Mouse (Mus musculus): ENCODE results near the gene Plekhg1.

DNA sequence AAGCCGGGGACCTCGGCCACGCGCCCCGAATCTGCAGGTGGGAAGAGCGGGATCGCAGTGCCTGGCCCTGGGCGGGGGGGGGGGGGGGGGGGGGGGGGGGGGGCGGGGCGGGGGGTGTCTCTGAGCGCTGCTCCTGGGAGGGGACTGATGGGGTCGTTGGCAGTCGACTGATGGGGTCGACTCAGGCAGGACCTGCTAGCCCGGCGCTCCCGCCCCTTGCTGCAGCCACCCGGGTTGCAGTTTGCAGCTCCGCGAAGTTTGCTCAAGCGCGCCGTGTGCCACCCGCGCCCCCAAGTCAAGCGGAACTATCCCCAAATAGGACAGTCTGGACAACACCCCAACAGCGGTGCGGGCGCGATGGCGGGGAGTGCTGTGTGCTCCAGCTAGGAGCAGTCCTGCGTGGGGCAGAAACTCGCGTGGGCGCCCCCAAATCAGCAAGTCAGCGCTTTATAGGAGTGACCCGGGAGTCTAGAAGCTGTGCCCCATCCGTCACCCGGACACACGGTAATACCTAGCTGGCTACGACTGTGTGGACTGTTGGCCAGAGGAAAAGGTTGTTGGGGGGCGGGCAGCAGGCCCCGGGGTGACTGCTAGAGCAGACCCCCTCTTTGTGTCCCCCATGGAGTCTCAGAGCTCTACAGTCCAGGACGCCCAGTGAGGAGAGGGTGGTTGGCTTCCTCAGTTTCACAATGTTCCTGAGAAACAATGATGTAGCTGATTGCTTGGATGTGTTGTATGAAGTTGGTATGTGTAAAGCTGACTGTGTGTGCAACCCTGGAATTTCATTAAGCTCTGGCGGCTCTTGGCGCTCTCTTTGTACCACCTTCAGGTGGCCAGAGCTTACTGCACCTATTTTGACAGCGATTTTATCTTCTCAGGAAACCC is 582 bp downstream of the Plekhg1 start:
- peak; percentile 81 for TF ChIP-seq CTCF (IDR thresholded peaks at IDR 0.05; ENCODE audit: low read depth)
- TF ChIP-seq EP300 (optimal IDR thresholded peaks at IDR 0.05): no peak
